Mouse (Mus musculus) stomach, embryonic 14.5 days (tissue): ENCODE measurements around the gene Sh3gl3. TPM values are rescaled to one million over a fixed set of nuclear protein-coding genes. Genes with fewer than 3 reads are reported as not detected.
"Not testable (repeated sequence)": the region's sequence is repeated elsewhere in the genome, so short reads cannot be mapped to it uniquely, and the experiment has no call there.

Source experiments
- ATAC-seq: fragments of 200-750 bp; cut with Nextera tagmentation; 2 replicates; pipeline ENCODE4 v1.8.0; 2017; ENCODE audit warnings: low read depth, moderate TSS enrichment; ENCODE audit not compliant: insufficient number of reproducible peaks, insufficient read depth, low FRiP score
- H3K27ac ChIP-seq: fragments of 300-500 bp; sonication (generic); 2 replicates; pipeline ENCODE4 v1.5.1; 2014; ENCODE audit warnings: mild to moderate bottlenecking, low read length, moderate library complexity, mixed read lengths
- H3K27me3 ChIP-seq: fragments of 300-500 bp; sonication (generic); 2 replicates; pipeline ENCODE4 v1.6.1; 2014; ENCODE audit warnings: low read length, control low read depth, mixed read lengths; ENCODE audit not compliant: control insufficient read depth, insufficient read depth
- H3K36me3 ChIP-seq: fragments of 300-500 bp; sonication (generic); 2 replicates; pipeline ENCODE4 v1.6.1; 2014; ENCODE audit warnings: mild to moderate bottlenecking, control low read depth, low read length, moderate library complexity, mixed read lengths; ENCODE audit not compliant: control insufficient read depth, insufficient read depth
- H3K4me1 ChIP-seq: fragments of 300-500 bp; sonication (generic); 2 replicates; pipeline ENCODE4 v1.6.1; 2014; ENCODE audit warnings: low read length, control low read depth, mixed read lengths; ENCODE audit not compliant: control insufficient read depth, insufficient read depth
- H3K4me2 ChIP-seq: fragments of 300-500 bp; sonication (generic); replicated peaks from 2 replicates; pipeline ENCODE4 v1.6.1; 2014; ENCODE audit warnings: low read depth, low read length, control low read depth
- H3K4me3 ChIP-seq: fragments of 300-500 bp; sonication (generic); 2 replicates; pipeline ENCODE4 v1.5.1; 2014; ENCODE audit warnings: low read depth, low read length, control low read depth
- H3K9ac ChIP-seq: fragments of 300-500 bp; sonication (generic); replicated peaks from 2 replicates; pipeline ENCODE4 v1.6.1; 2014; ENCODE audit warnings: low read depth, mild to moderate bottlenecking, control low read depth, low read length, moderate library complexity, mixed read lengths
- H3K9me3 ChIP-seq: fragments of 300-500 bp; sonication (generic); 2 replicates; pipeline ENCODE4 v1.6.1; 2016; ENCODE audit warnings: low read depth, low read length, control low read depth; ENCODE audit not compliant: control insufficient read depth
- WGBS: fragments of 180-500 bp; shearing (Covaris S2); extraction: QIAGEN DNeasy Blood & Tissue Kit; methylation state at CpG from one replicate; pipeline ENCODE4 v1.1.7; 2014; 5-methylcytosine and 5-hydroxymethylcytosine counted together
- polyA plus RNA-seq: library from polyadenylated mRNA; unstranded; fragments of >200 nt; fragmentation: Nextera tagmentation; extraction: Ambion mirVana; gene quantifications from 2 replicates; pipeline ENCODE4 v1.2.1, GENCODE M21; 2014

The Sh3gl3 gene
- polyA plus RNA-seq, 1 experiment from 2014 or later, result 14.6 TPM

DNA sequence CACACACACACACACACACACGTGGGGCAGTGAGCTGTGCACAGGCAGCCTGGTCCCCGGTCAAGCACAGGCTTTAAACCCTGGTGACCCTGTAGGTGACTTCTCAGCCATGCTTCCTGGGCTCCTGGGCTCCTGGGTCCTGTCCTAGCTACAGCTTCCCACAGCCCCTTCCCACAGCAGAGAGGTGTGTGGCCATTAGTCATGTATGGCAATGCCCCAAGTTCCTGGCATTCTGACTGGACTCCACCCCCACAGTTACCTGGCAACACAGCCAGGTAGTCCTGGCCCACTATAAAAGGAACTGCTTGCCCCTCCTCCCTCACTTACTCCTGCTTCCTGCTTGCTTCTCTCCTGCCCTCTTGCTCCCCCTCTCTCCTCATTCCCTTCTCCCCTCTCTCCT is 90.5 kb downstream of the Sh3gl3 start:
- 0 out of 2 replicates have a peak, but pooled peaks have one; percentile 33 for ATAC-seq
- WGBS, result 65% methylated on average over 2 of the region's 2 CpGs

GRCm38 (mm10) chr7:82265365-82265764 is 91.7 kb downstream of the Sh3gl3 start:
- no peak for ATAC-seq
- Histone ChIP-seq H3K27ac (no peak overlapping the region), H3K9ac (no peak overlapping the region), H3K36me3 (no peaks in the 10 kb centered on the region), H3K4me2 (no peak overlapping the region), H3K9me3 (no peaks in the 10 kb centered on the region), H3K4me1 (no peaks in the 10 kb centered on the region), H3K4me3 (no peak overlapping the region), H3K27me3 (no peaks in the 10 kb centered on the region)
- 51% methylated on average over 4 of the region's 4 CpGs for WGBS

More for the DNA sequence above, 90.5 kb downstream of the Sh3gl3 start:
- no peaks in the 10 kb centered on the region for H3K9me3 ChIP-seq
- no peaks in the 10 kb centered on the region for H3K4me1 ChIP-seq
- H3K36me3 ChIP-seq, result no peaks in the 10 kb centered on the region
- no peak overlapping the region for H3K4me3 ChIP-seq
- H3K27ac ChIP-seq, result no peak overlapping the region
- no peak overlapping the region for H3K4me2 ChIP-seq
- no peak overlapping the region for H3K9ac ChIP-seq
- no peaks in the 10 kb centered on the region for H3K27me3 ChIP-seq

DNA sequence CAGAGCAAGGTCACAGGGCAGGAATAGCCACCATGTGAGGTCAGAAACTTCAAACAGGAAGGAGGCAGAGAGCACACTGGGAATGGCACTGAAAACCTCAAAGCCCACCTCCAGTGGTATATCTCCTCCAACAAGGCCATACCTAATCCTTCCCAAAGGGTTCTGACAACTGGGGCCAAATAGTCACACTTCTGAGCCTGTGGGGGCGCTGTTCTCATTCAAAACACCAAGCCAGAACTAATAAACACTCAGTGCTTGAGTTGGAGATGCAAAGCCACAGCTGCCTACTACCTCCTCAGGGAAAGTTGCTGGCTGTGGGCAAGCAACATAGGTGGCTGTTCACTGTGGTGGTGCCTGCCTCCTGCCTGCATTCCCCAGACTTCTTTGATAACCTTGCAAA is 96.3 kb downstream of the Sh3gl3 start:
- Histone ChIP-seq H3K4me3 (no peak overlapping the region), H3K27me3 (no peaks in the 10 kb centered on the region), H3K36me3 (no peaks in the 10 kb centered on the region), H3K9me3 (no peaks in the 10 kb centered on the region), H3K4me1 (no peaks in the 10 kb centered on the region), H3K27ac (no peak overlapping the region), H3K9ac (no peak overlapping the region), H3K4me2 (no peak overlapping the region)
- WGBS, result 17% methylated on average over 1 of the region's 1 CpGs
- no peak for ATAC-seq

- no peak overlapping the region for H3K9ac ChIP-seq
- ATAC-seq, result no peak
- no peaks in the 10 kb centered on the region for H3K4me1 ChIP-seq
- H3K27ac ChIP-seq, result no peak overlapping the region
- no peaks in the 10 kb centered on the region for H3K27me3 ChIP-seq
- H3K9me3 ChIP-seq, result no peaks in the 10 kb centered on the region
- H3K4me2 ChIP-seq, result no peak overlapping the region
- no peak overlapping the region for H3K4me3 ChIP-seq
- no peaks in the 10 kb centered on the region for H3K36me3 ChIP-seq
- WGBS, result 79% methylated on average over 5 of the region's 5 CpGs
Measured at GRCm38 (mm10) chr7:82271742-82272141, 98.1 kb downstream of the Sh3gl3 start.

DNA sequence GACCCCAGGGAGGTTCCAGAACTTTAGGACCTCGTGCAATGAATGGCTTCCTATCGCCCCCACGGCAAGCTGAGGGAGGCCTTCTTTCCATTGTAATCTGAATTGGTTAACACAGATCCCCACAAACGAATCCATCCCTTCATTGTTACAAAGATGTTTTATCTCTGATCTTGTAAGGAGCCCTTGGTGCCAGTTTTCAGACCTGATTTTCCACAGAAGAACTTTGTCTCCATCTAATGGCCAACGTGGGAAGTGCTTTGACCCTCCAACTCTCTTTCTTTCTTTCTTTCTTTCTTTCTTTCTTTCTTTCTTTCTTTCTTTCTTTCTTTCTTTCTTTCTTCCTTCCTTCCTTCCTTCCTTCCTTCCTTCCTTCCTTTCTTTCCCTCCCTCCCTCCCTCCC is 99.2 kb downstream of the Sh3gl3 start:
- 30% methylated on average over 5 of the region's 5 CpGs for WGBS
- not testable (repeated sequence) for H3K9me3 ChIP-seq, ATAC-seq, H3K36me3 ChIP-seq, H3K4me1 ChIP-seq, H3K4me2 ChIP-seq, H3K27ac ChIP-seq, H3K4me3 ChIP-seq, H3K9ac ChIP-seq, H3K27me3 ChIP-seq

- ATAC-seq, result no peak
- no peaks in the 10 kb centered on the region for H3K36me3 ChIP-seq
- WGBS, result 41% methylated on average over 19 of the region's 19 CpGs
- H3K4me3 ChIP-seq, result no peak overlapping the region
- no peak overlapping the region for H3K27ac ChIP-seq
- H3K9ac ChIP-seq, result no peak overlapping the region
- no peaks in the 10 kb centered on the region for H3K4me1 ChIP-seq
- no peaks in the 10 kb centered on the region for H3K27me3 ChIP-seq
- no peak overlapping the region for H3K4me2 ChIP-seq
- H3K9me3 ChIP-seq, result no peaks in the 10 kb centered on the region
Measured at GRCm38 (mm10) chr7:82274011-82274709, 100.5 kb downstream of the Sh3gl3 start.

GRCm38 (mm10) chr7:82274975-82275374 is 101.3 kb downstream of the Sh3gl3 start:
- no peaks in the 10 kb centered on the region for H3K36me3 ChIP-seq
- H3K4me1 ChIP-seq, result no peaks in the 10 kb centered on the region
- no peaks in the 10 kb centered on the region for H3K9me3 ChIP-seq
- 87% methylated on average over 5 of the region's 5 CpGs for WGBS
- no peak for ATAC-seq
- no peak overlapping the region for H3K27ac ChIP-seq
- no peak overlapping the region for H3K4me2 ChIP-seq
- no peaks in the 10 kb centered on the region for H3K27me3 ChIP-seq
- no peak overlapping the region for H3K9ac ChIP-seq
- H3K4me3 ChIP-seq, result no peak overlapping the region

DNA sequence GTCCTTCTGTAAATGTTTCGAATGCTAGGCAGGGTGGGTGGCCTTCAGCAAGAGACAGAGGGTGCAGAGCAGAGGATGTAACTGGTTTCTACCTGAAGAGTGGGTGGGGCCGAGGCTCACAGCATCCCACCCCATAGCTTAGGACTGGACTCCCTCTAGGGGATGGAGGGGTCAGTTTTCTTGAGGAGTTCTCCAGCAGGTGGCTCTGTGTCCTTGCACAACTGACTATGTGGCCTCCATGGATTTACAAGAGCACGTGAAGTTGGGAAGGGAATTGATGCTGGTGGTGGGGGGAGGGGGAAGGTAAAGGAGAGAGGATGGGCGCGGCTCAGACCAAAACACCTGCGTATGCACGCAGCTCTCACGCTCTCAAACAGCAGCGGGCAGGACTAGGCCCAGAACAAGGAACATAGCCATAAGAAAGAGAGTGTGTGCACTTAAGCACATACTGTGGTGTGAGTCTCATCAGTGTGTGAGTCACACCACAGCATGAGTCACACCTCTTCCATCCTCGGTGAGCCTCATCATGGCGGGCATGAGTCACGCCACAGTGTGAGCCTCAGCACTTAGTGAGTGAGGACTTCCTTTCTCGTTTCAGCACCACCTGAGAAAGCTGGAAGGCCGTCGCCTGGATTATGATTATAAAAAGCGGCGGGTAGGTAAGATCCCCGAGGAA is 102.0 kb downstream of the Sh3gl3 start:
- no peaks in the 10 kb centered on the region for H3K4me1 ChIP-seq
- no peak for ATAC-seq
- no peaks in the 10 kb centered on the region for H3K9me3 ChIP-seq
- no peaks in the 10 kb centered on the region for H3K27me3 ChIP-seq
- H3K36me3 ChIP-seq, result no peaks in the 10 kb centered on the region
- no peak overlapping the region for H3K9ac ChIP-seq
- H3K4me3 ChIP-seq, result no peak overlapping the region
- WGBS, result 63% methylated on average over 18 of the region's 18 CpGs
- H3K27ac ChIP-seq, result no peak overlapping the region
- H3K4me2 ChIP-seq, result no peak overlapping the region
